Mouse (Mus musculus): ENCODE results near the gene Hdac4.

The Hdac4 gene

DNA sequence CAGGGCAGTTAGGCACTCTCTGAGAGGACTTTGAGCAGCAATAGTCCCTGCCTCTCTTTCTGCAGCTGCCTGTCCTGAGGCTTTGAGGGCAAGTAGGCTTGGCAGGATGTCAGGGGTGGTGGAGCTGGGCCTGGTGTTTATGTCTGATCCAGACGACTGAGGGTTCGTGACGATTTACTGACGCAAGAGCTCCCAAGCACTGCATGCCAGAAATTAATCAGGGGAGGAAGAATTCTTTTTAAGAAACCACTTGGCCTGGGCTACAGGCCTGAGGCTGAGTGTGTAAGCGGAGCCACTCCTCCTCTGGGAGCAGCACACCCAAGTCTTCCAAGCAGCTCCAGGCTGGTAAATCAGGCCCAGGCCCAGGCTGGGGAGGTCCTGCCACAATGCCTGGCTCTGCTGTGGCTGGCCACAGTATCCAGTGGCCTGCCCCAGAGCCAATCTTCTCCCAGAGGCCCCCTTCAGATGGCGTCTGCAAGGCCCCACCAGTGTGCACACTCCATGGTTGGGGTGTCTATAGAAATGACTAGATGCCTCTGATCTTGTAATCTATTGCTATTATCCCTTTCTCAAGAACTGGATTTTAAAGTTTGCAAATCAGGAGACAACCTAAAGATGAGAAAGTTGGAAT is 64.9 kb downstream of the Hdac4 start:
- whole genome bisulfite sequencing, result 35% methylated on average over 6 of the region's 6 CpGs

DNA sequence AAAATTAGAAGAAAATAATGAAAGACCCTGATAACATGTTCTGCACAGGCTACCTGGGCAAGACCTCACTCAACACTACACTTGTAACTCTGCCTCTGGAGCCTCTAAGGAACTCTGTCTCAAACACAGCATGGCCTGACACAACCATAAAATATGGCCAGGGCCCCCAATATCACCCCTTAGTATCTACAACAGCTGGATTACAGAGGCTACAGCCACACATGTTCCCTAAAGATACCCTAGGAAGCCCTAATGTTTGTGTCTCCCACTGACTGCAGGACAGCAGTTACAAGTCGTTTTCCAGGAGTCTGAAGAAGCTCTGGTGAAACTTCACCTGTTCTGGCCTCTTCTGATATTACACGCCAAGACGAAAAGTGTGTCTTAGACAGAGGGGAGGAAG is 65.7 kb downstream of the Hdac4 start:
- WGBS, result 87% methylated on average over 3 of the region's 3 CpGs

DNA sequence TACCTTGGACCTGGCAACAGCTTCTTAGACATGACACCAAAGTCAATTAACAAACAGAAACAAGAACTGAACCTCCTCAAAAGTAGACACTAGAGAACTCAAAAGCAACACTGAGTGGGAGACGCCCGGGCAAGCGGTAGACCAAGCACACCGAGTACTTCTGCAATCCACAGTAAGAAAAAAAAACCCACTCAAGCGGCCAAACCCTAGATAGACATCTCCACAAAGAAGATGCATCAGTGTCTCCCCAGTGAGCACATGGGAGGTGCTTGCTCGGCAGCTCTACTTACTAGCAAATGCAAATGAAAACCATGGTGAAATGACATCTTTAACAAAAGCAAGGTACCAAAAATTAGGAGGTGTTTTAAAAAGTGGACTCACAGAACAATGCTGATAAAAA is 67.7 kb downstream of the Hdac4 start:
- 55% methylated on average over 6 of the region's 6 CpGs for whole genome bisulfite sequencing

DNA sequence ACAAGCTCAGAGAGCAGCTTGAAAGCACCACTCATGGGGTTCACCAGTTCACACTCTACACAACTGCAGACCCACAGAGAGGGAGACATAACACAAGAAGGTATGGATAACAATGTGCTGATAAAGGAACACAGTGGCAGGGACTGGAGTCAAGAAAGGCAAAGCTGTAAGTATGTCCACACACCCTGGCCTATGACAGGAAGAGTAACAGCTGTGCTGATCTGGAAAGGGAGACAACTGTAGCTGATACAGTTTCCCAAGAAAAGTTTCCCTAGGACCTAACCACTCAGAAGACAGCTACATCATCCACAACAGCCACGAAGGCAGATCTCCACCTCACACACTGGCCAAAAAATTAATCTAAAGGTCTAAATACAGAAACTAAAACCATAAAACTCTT is 68.1 kb downstream of the Hdac4 start:
- WGBS, result 62% methylated on average over 1 of the region's 1 CpGs

DNA sequence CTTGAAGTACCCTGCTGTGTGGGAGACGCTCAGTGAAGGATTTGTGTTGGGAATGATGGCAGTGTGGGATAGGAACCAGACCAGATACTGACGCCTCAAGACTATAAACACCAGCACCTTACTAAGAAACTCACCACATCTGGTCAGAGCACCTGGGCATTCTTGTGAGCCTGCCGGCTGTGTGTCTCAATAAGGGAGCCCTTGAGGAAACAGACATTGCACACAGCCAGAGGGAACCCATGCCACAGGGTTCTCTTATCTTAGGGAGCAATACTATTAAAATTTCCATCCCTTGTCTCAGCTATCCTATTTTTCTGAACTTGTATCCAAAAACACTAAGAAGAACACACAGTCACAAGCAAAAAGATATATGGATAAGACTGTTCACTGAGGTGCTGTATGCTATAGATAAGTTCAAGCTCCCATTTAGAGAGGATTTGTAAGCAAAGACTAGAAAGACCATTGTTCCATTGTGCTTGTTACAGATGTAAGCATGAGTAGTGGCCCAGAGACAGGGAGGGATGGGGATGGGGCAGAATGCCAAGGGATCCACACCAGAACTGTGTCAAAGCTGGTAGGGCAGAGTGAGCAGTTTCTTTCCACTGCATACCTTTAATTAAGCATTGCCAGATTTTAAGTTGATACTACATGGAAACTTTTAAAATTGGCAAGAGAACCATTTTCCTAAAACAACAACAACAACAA is 70.8 kb downstream of the Hdac4 start:
- WGBS, result 76% methylated on average over 3 of the region's 3 CpGs

DNA sequence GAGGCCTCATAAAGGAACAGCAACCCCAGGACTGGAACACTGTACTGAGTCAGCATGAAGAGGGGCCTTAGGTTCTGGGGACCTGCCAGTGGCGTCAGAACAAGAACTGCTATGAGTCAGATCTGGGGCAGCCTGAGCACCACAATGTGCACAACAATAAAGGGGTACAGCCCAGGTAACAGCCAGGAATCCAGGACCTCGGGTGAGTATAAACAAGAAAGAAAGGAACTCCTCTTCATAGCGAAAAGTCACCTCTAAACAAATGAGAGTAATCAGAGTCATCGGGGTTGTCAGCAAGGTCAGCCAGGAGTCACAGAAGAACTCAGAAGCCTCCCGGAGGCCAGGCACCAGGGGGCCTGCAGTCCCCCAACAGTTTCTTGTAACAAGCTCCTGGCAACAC is 76.2 kb downstream of the Hdac4 start:
- 64% methylated on average over 5 of the region's 5 CpGs for WGBS

DNA sequence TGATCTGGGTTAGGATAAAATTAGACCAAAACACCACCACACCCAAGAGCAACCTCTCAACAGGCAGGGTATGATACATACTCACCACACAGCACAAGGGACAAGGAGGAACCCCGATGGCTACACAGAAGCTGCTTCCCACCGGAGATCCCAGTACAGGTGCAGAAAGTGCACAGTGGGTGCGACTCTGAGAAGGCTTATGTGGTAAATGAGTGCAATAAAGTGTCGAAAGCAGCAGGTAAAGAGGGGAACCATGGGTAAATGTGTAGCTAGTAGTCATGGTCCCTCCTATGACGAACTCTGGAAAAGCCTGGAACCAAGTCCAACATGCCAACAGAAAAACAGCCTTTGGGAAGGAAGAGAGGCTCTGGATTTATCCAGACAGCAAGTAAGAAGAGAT is 77.9 kb downstream of the Hdac4 start:
- WGBS, result 88% methylated on average over 5 of the region's 5 CpGs

DNA sequence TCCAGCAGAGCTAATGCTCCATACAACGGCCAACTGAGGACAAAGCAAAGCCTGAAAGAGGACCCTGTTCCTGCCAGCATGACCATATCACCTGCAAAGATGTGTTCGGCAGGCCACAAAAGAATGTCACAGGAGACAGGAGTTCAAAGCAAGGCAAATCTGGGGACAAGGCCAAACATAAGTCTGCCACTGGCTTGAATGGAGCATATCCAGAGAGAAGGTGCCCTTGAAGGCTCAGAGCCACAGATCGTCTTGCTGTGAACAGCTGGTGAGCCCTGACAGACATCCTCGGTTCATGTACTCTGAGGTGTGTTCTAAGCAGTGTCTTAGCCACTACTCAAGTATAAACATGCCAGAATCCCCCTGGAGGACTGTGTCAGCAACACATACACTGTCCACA is 79.3 kb downstream of the Hdac4 start:
- WGBS, result 70% methylated on average over 4 of the region's 4 CpGs

DNA sequence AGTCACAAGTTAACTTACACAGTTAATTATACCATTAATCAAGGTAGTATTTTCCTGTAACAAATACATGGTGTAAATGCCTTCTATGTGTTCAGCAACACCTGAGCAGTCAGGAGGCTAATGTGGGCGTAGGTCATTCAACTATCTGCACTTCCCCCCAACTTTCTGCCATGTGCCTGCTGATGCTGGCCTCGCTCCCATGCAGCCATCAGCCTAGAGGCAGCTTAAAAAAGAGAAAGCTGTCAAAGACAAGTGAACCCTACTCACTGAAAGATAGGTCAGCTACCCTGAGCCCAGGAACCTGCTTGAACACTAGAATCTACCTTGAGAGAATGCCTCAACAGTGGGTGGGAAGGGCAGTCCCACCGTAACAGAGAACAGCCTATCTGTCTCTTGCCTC is 81.4 kb downstream of the Hdac4 start:
- WGBS, result 92% methylated on average over 3 of the region's 3 CpGs

DNA sequence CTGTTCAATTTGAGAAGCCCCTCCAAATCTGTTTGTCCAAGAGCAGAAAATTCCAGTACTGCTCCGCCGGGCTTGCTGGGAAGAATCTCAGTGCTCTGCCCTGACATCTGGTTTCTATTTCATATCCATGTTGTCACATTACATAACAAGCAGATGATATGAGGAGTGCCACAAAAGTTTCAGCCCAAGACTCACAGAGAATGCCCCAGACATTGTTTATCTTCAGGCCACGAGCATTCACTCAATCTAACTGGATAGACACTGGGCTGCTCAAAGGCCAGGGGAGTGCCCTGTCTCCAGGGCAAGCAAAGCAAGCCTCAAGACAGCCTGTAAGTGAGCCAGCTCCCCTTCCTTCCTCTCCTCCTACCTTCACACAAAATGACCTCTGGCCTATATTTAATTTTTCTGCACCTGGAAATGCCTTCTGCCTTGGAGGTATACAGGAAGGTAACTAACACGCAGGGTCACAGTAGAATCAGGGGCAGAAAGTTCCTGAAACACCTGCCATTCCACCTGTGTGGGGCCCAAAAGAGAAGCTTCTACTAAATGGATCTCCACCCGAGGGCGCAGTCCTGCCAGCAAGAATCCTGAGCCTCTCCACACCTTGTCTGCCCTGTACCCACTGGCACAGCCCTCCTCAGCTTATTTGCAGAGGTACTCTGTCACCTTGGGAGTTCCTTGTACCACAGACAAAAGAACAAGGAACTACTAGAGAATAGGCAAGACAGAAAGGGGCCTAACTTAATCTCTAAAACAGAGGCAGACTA is 82.1 kb downstream of the Hdac4 start:
- WGBS, result 61% methylated on average over 6 of the region's 6 CpGs

DNA sequence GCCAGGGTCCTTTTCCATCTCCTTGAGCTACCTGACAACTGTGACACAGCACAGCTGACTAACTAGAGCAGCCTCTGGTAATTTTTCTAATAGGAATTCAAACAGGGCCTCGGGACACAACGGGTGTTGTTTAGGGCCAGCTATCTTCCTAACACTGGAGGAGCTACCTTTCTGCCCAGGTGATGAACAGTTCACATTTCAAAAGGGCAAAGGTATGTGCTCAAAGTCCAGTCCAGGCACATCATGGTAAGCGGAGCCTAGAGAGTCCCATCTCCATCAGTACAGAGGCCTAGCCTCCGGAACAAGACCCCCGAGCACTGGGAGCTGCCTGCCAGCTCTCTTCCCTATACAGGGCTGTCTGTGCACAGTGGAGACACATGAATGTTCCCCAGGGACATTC is 82.9 kb downstream of the Hdac4 start:
- WGBS, result 93% methylated on average over 5 of the region's 5 CpGs

DNA sequence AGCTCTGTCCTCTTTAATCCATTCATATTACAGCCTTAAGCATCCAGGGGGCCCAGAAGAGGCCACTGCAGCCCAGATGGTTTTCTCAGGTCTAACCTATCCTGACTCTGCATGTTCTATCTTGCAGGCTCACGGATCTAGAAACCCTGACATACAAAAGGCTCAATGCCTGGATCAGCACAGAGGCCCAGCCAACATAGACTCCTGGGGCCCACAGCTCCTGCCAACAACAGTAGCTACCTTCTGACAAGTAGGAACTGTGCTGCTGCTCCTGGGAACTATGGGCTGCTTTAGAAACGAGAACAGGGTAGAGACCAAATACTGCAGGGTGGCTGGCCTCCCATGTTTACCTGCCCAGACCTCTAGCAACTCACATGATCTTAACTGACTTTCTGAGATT is 83.9 kb downstream of the Hdac4 start:
- WGBS, result 68% methylated on average over 2 of the region's 2 CpGs

DNA sequence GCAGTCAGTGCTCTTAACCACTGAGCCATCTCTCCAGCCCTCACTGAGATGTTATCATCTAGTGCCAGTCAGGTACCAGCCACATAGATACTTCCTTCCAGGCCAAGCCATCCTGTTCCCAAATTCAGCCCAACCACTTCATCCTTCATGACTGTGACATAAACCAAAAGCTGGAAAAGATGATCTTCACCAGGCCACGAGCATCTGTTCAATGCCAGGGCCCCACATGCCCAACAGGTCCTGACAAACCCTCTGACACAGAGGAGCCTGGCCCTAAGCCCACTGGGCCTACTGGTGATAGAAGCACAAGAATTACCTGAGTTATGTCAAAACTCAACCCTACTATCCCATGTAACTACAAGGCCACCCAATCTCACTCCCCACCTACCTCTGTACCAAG is 84.5 kb downstream of the Hdac4 start:
- WGBS, result 94% methylated on average over 1 of the region's 1 CpGs

DNA sequence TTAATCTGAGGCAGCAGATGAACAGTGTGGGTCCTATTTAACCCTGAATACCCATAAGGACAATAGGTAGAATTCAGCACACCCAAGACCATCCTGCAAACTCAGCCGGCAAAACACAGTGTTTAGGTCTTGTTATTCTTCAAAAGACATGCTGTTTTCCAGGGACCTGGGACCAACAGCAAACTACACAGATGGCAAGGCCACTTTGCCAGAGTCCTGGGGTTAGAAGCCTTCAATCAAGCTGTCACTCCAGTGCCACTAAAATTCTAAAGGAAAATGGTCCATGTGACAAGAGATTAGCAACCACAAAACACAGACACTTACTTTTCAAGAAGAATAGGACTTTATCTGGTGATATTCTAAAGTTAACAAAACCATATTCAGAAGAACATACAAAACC is 86.3 kb downstream of the Hdac4 start:
- WGBS, result 48% methylated on average over 1 of the region's 1 CpGs

DNA sequence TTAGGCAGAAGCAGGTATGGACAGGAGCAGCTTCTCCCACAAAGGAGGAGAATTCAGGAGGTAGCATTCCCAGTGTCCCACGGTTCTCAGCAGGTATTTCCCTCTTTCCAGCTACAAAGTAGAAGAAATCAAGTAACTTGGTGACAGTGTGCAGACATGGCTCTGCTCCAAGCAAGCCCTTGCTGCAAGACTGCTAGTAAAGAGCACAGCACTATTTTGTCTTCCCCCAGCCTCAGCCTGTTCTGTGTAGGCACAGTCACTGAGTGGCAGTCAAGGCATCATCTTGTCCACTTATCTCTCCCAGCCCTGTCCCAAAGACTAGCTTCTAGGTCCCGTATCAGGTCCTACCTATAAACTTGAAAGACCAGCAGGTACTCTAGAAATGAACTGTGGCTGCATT is 86.9 kb downstream of the Hdac4 start:
- 71% methylated on average over 2 of the region's 2 CpGs for WGBS

DNA sequence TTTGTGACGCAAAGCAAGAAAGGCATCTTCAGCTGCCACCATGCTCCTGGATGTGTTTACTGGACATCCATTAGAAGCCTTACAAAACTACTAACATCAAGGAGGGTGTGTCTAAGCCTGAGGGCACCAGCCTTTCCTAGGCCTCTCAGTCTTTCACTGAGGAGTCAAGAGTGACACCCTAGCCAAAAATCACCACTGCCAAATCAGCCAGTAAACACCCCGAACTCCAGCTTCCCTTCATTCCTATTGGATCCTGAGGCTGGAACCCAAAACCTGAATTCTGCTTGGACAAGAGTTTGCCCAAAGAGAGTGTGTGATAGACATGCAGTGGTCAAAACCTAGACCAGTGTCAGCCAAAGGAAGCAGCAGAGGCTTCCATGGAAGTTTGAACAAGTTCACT is 87.5 kb downstream of the Hdac4 start:
- WGBS, result 83% methylated on average over 2 of the region's 2 CpGs

DNA sequence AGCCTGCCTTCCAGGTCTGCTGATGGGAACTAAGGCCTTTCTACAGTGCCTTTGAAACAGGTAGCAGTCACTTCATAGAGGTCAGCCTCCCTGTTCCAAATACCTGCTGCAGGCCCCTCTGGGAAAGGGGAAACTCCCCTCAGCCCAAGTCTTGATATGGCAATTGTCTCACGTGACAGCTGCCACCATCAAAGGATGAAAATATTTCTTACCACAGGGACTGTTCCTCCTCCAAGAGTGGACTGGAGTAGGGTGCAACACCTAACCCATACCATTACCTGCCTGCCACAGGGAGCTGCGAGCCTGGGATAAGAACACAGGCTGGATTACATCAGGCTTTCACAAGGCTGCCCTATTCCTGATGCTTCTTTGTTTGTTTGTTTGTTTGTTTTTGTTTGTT is 88.0 kb downstream of the Hdac4 start:
- 92% methylated on average over 2 of the region's 2 CpGs for WGBS

DNA sequence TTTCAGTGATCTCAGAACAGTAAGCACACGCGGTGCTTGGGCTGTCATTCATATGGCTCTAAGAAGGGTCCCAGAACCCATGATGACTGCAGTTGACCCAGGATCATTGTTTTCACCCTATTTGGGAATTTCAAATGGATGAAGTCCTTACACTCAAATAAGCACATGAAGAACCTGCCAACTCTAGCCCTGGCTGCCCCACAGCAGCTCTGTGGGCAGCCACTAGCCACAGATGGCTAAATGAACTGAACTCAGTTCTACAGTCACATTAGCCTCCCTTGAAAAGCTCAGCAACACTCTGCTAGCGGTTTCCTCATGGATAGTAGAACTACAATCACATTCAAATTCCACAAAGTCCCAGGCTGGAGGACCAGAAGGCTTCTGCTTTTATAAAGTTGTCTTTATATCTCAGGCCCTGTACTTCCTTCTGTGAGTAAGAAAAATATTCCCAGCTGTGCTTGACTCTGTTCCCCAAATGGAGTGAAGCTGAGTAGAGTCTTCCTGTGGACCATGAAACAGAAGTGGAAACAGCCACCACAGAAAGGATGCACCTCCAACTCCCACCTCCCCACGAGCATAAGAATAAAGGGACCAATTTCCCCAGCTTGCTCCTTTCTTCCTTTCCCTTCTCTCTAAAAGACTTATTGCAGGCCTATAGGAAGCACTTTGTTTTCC is 88.9 kb downstream of the Hdac4 start:
- 70% methylated on average over 4 of the region's 4 CpGs for WGBS

DNA sequence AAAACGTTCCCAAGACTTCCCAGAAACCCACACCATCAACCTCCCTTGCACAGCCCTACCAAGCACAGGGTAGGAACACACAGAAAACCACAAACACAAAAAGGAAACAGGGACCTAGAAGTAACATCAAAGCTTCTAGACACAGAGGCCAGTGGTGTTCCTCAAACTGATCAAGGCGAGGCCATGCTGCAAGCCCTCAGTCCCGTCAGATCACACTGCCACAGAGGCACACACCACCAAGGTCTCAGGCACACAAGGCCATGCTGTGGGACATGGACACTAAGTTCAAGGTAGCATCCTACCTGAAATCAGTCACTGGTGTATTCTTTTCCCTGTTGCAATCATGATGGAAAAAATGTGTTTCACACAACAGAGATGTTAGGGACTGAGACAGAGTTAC is 90.8 kb downstream of the Hdac4 start:
- WGBS, result 83% methylated on average over 3 of the region's 3 CpGs

DNA sequence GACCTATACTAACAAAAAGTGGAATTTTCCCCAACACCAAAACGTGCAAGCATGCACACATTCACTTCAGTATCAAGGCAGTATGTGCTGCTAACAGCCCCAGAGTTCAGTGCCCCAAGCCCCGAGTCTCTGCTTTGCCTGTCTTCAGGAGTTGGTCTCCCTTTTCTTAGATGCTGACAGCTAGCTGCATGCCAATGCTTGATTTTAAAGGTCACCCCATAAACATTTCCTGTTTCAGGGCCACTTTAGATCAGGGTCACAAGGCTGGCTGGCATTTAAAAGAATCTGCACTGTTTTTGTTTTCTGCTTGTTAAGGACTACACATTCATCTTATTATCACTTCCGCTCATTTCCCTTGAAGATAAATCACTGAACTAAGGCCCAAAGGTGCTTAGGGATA is 92.1 kb downstream of the Hdac4 start:
- WGBS, result 80% methylated on average over 3 of the region's 3 CpGs

DNA sequence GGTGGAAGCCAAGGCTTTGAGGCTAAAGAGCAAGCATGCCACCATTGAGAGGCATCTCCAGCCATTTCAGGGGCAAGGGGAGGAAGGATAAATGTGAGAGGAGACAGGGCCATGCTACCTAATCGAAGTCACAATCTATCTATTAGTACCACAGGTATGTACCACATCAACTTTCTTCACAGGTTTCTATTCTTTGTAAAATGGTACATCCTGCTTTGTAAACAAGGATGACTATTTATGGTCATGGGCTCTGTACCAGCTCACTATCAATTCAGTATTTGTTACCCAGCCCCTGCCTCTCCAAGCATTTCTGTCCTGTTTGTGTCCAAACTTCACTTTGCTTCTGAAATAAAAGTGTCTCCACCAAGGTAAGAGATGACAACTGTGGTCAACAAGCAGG is 92.7 kb downstream of the Hdac4 start:
- WGBS, result 100% methylated on average over 1 of the region's 1 CpGs

DNA sequence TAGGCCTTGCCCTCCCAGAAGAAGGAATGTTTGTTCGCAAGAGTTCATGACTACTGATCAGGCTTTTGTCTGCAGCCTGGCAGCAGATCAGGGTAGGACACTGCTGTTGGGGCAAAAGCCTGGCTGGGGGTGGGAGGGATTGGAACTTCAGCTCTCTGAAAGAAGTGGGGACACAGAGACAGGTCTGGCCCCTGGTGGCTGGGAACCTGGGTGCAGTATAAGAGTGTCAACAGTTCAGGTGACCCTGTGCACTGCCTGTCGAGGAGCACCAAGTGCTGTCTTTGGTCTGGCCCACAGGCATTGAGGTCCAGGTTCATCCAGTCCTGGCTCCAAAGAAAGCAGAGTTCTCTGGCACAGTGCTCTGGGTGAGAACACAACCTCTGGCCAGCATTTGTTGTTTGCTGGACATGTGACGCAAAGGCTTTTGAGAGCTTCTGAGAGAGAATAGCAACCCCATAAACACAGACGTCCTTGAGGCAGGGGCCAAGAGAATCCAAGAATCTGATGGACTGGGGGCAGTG is 95.1 kb downstream of the Hdac4 start:
- 44% methylated on average over 4 of the region's 4 CpGs for WGBS

All from cerebral cortex, adult 2 months (tissue).